Mouse (Mus musculus): ENCODE results near the gene Tmem221. TPM values are rescaled to one million over a fixed set of nuclear protein-coding genes. Genes with fewer than 3 reads are reported as not detected.

Tmem221 gene
- total and polyA plus RNA-seq, 3 experiments: 1.7 to 5.1 TPM; not detected in 1

DNA sequence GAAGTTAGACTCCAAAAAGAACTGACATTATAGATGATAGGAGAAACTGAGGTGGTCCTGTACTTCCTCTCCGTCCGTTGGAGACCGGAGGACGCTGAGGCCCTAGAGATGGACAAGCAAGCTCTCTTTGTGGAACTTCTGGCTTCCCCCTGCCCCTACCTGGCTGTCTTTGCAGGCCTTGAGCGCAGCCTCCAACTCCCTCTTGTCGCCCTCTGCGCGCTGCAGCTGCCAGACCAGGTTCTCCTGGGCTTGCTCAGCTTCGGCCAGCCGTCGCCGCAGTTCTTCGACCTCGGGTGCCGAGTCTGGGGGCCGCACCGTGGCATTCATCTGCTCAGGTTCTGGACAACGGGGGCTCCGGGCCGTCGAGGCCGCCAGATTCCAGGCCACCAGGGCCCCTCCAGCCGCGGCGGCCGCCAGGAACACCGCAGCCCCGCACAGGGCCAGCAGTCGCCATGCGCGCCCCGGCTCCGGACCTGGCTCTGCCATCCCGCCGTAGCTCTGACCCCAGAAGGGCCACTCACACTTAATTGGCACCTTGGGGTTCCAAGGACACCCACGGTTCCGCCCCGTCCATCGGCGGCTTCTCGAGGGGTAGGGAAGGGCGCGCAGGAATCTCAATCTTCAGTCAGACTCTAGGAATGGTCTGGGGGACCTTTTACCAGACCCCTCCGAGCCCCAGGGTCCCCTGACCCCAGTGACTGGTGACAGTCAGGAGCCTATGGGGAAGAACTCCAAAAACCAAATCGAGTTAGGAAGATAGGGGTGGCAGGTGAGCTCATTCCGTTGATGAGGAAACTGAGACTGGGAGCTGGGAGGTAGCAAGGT is 33.2 kb downstream of the Tmem221 start, which contains the start of gene Ccdc194:
Gene Ccdc194, minus strand, starts transcription at position 486 of the 825 bp plus-strand sequence.
- Histone ChIP-seq H3K79me2 (ENCODE audit: control insufficient read depth, insufficient read depth, low read length, poor library complexity) (no peaks in the 10 kb centered on the region), H3K4me1 (ENCODE audit: control insufficient read depth in 1 of 2, insufficient read depth in 2 of 2, low read length in 2 of 2) (0 out of 4 replicates have a peak, but pooled peaks cover 0 to 3% of the 10 kb centered on the region in 2 experiments), H3K9me3 (replicated peaks; ENCODE audit: insufficient read depth, low read length) (no peaks in the 10 kb centered on the region), H3K27ac (ENCODE audit: control insufficient read depth, low read depth, low read length) (no peak within 1 kb of the TSS), H3K27me3 (ENCODE audit: control insufficient read depth in 1 of 2, insufficient read depth in 2 of 2, low read length in 2 of 2) (no peaks in the 10 kb centered on the region; a peak in 1 of 4 replicates), H3K4me3 (ENCODE audit: control insufficient read depth in 1 of 2, insufficient read depth in 1 of 2, low read depth in 2 of 2, low read length in 2 of 2) (no peak within 1 kb of the TSS), H3K36me3 (ENCODE audit: control insufficient read depth in 1 of 2, insufficient read depth in 2 of 2, low read length in 2 of 2) (no peaks in the 10 kb centered on the region; a peak in 1 of 4 replicates), H3K9ac (ENCODE audit: control insufficient read depth, low read depth, low read length, poor library complexity, severe bottlenecking) (no peak within 1 kb of the TSS)
- no peak for TF ChIP-seq BHLHE40 (IDR thresholded peaks at IDR 0.05; ENCODE audit: borderline replicate concordance, low read depth, low read length)
- no peak for TF ChIP-seq ZC3H11A (IDR thresholded peaks at IDR 0.05; ENCODE audit: low read depth, low read length)
- 0 out of 4 replicates have a peak, but pooled peaks of 1 of the 2 experiments have one; percentile 22 for TF ChIP-seq POLR2A (IDR thresholded peaks at IDR 0.05; ENCODE audit: control insufficient read depth in 1 of 2, insufficient read depth in 1 of 2, low read depth in 1 of 2, low read length in 2 of 2, poor library complexity in 1 of 2)
- DNase-seq (ENCODE audit: low read depth, low spot score): no peak

DNA sequence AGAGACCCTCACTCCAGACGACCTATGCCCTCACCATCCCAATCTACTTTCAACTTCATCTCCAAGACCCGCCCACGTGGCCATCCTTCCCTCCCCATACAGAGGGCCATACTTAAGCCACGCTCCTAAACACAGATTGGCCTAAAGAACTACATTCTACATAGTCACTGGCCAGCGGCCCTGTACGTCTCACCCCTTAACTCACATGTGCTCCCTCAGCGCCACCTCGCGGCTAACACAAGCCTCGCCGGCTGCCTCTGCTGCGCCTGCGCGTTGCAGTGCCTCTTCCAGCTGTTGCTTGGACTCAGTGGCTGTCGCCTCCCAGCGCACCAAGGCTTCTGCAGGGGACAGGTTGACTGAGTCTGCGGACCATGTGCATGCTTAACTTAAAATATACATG is 37.0 kb downstream of the Tmem221 start:
- DNase-seq (ENCODE audit: low read depth, low spot score): peak; percentile 97
- Histone ChIP-seq H3K27ac (ENCODE audit: control insufficient read depth, low read depth, low read length) (no peak overlapping the region), H3K36me3 (ENCODE audit: control insufficient read depth in 1 of 2, insufficient read depth in 2 of 2, low read length in 2 of 2) (no peaks in the 10 kb centered on the region; a peak in 1 of 4 replicates), H3K4me3 (ENCODE audit: control insufficient read depth in 1 of 2, insufficient read depth in 1 of 2, low read depth in 2 of 2, low read length in 2 of 2) (peak overlapping the region; percentile 35 to 39), H3K27me3 (ENCODE audit: control insufficient read depth in 1 of 2, insufficient read depth in 2 of 2, low read length in 2 of 2) (peaks cover 0 to 2% of the 10 kb centered on the region in 2 experiments; a peak in 2 of 4 replicates), H3K79me2 (ENCODE audit: control insufficient read depth, insufficient read depth, low read length, poor library complexity) (no peaks in the 10 kb centered on the region), H3K9me3 (replicated peaks; ENCODE audit: insufficient read depth, low read length) (no peaks in the 10 kb centered on the region), H3K9ac (ENCODE audit: control insufficient read depth, low read depth, low read length, poor library complexity, severe bottlenecking) (peak overlapping the region; percentile 42; the same call in 1 of the 2 replicates), H3K4me1 (ENCODE audit: control insufficient read depth in 1 of 2, insufficient read depth in 2 of 2, low read length in 2 of 2) (0 out of 4 replicates have a peak, but pooled peaks cover 0 to 3% of the 10 kb centered on the region in 2 experiments)
- TF ChIP-seq ZC3H11A (IDR thresholded peaks at IDR 0.05; ENCODE audit: low read depth, low read length) (peak; percentile 57), USF2 (IDR thresholded peaks at IDR 0.05; ENCODE audit: borderline replicate concordance in 1 of 2, insufficient read depth in 1 of 2, low read depth in 1 of 2, low read length in 2 of 2) (no peak), POLR2A (IDR thresholded peaks at IDR 0.05; ENCODE audit: control insufficient read depth in 1 of 2, insufficient read depth in 1 of 2, low read depth in 1 of 2, low read length in 2 of 2, poor library complexity in 1 of 2) (peak in 1 of 2 experiments; percentile 30; a peak in 1 of 4 replicates), ELF1 (IDR thresholded peaks at IDR 0.05; ENCODE audit: low read depth, low read length) (0 out of 2 replicates have a peak, but pooled peaks have one; percentile 24), ZMIZ1 (IDR thresholded peaks at IDR 0.05; ENCODE audit: low read depth, low read length) (no peak), BHLHE40 (IDR thresholded peaks at IDR 0.05; ENCODE audit: borderline replicate concordance, low read depth, low read length) (no peak), NELFE (IDR thresholded peaks at IDR 0.05; ENCODE audit: low read depth, low read length) (no peak), MYC (IDR thresholded peaks at IDR 0.05; ENCODE audit: low read depth, low read length) (peak; percentile 94), ZKSCAN1 (IDR thresholded peaks at IDR 0.05; ENCODE audit: low read depth, low read length) (no peak), NRF1 (IDR thresholded peaks at IDR 0.05; ENCODE audit: insufficient read depth, low read depth, low read length, poor library complexity, severe bottlenecking) (peak; percentile 97), USF1 (IDR thresholded peaks at IDR 0.05; ENCODE audit: low read depth, low read length) (peak; percentile 79), TAL1 (IDR thresholded peaks at IDR 0.05; ENCODE audit: low read length) (no peak), POLR2AphosphoS5 (IDR thresholded peaks at IDR 0.05; ENCODE audit: borderline replicate concordance, low read depth, low read length) (no peak), POLR2AphosphoS2 (IDR thresholded peaks at IDR 0.05; ENCODE audit: low read length) (no peak), HCFC1 (IDR thresholded peaks at IDR 0.05; ENCODE audit: low read depth, low read length) (peak; percentile 69), JUND (IDR thresholded peaks at IDR 0.05; ENCODE audit: low read depth, low read length) (no peak), MAFK (IDR thresholded peaks at IDR 0.05; ENCODE audit: borderline replicate concordance, low read depth, low read length) (no peak), SMC3 (IDR thresholded peaks at IDR 0.05; ENCODE audit: low read depth, low read length) (peak; percentile 86), MYB (IDR thresholded peaks at IDR 0.05; ENCODE audit: low read depth, low read length) (no peak), MAX (IDR thresholded peaks at IDR 0.05; ENCODE audit: low read length) (peak; percentile 91), CTCF (IDR thresholded peaks at IDR 0.05 in 2 of 3, conservative IDR thresholded peaks at IDR 0.05 in 1 of 3; ENCODE audit: control insufficient read depth in 1 of 3, insufficient read depth in 1 of 3, low read depth in 2 of 3, low read length in 3 of 3, poor library complexity in 1 of 3, severe bottlenecking in 1 of 3) (peak; percentile 84 to 97 (median 94)), KAT2A (conservative IDR thresholded peaks at IDR 0.05; ENCODE audit: low read depth, low read length) (no peak), EP300 (IDR thresholded peaks at IDR 0.05; ENCODE audit: low read depth in 1 of 2, low read length in 2 of 2) (no peak), SIN3A (IDR thresholded peaks at IDR 0.05; ENCODE audit: low read length) (peak; percentile 52; the same call in 1 of the 2 replicates), MEF2A (IDR thresholded peaks at IDR 0.05; ENCODE audit: extremely low read depth, insufficient replicate concordance, low read depth, low read length, poor library complexity, severe bottlenecking) (no peak), E2F4 (IDR thresholded peaks at IDR 0.05; ENCODE audit: borderline replicate concordance, low read depth, low read length) (no peak), TBP (IDR thresholded peaks at IDR 0.05; ENCODE audit: low read depth, low read length) (0 out of 2 replicates have a peak, but pooled peaks have one; percentile 26)
